Mouse (Mus musculus): ENCODE results near the gene Ifi27l2b. TPM values are rescaled to one million over a fixed set of nuclear protein-coding genes. Genes with fewer than 3 reads are reported as not detected.
"Not testable (repeated sequence)": the region's sequence is repeated elsewhere in the genome, so short reads cannot be mapped to it uniquely, and the experiment has no call there.

The Ifi27l2b gene
- total RNA-seq, 2 experiments from 2014 or later, result not detected

GRCm38 (mm10) chr12:103444261-103444660 is 12.8 kb downstream of the Ifi27l2b start:
- intact Hi-C loops (cut with DNase I), result not testable (repeated sequence)

GRCm38 (mm10) chr12:103443524-103443923 is 13.5 kb downstream of the Ifi27l2b start, which contains the start of gene Ifi27l2a:
TSS of gene Ifi27l2a (minus strand) at chr12:103443680.
- intact Hi-C loops (cut with DNase I), result no loop called here
- no peak for DNase-seq (ENCODE audit: low spot score in 2 of 2)

More at GRCm38 (mm10) chr12:103444261-103444660, 12.8 kb downstream of the Ifi27l2b start:
- not testable (repeated sequence) for DNase-seq (ENCODE audit: low spot score in 2 of 2)

GRCm38 (mm10) chr12:103437601-103438000 is 19.4 kb downstream of the Ifi27l2b start:
- intact Hi-C loops (cut with DNase I), result no loop called here
- no peak for DNase-seq (ENCODE audit: low spot score in 2 of 2)

- intact Hi-C loops (cut with DNase I), result no loop called here
- no peak for DNase-seq (ENCODE audit: low spot score in 2 of 2)
These were observed 22.2 kb downstream of the Ifi27l2b start for GRCm38 (mm10) chr12:103434861-103435260.

- peak; percentile 29 to 47 for DNase-seq (ENCODE audit: low spot score in 2 of 2)
- intact Hi-C loops (cut with DNase I), result no loop called here
These were observed 22.9 kb downstream of the Ifi27l2b start, which contains the start of gene Ifi27 for GRCm38 (mm10) chr12:103433986-103434731. TSS of gene Ifi27 (plus strand) at chr12:103434211.

GRCm38 (mm10) chr12:103433430-103433829 is 23.6 kb downstream of the Ifi27l2b start:
- no peak for DNase-seq (ENCODE audit: low spot score in 2 of 2)
- intact Hi-C loops (cut with DNase I), result no loop called here

- no peak for DNase-seq (ENCODE audit: low spot score in 2 of 2)
- intact Hi-C loops (cut with DNase I), result loop anchor here (1.0 to 5.0 kb wide), 2 partner anchors 66 to 216 kb away; no protein-coding TSS in a partner anchor
These were observed 30.3 kb downstream of the Ifi27l2b start for GRCm38 (mm10) chr12:103426710-103427109.

- intact Hi-C loops (cut with DNase I), result loop anchor here (1.0 to 5.0 kb wide), 2 partner anchors 66 to 216 kb away; no protein-coding TSS in a partner anchor
- peak; percentile 97 for DNase-seq (ENCODE audit: low spot score in 2 of 2)
These were observed 31.1 kb downstream of the Ifi27l2b start, which contains the start of gene Ddx24 for GRCm38 (mm10) chr12:103425729-103426470. TSS of gene Ddx24 (minus strand) at chr12:103425830.

GRCm38 (mm10) chr12:103425016-103425728 is 31.9 kb downstream of the Ifi27l2b start:
- peak in 1 of 2 experiments; percentile 41 for DNase-seq (ENCODE audit: low spot score in 2 of 2)
- intact Hi-C loops (cut with DNase I), result loop anchor here (5.0 kb wide), 1 partner anchor 217 kb away; no protein-coding TSS in a partner anchor

- intact Hi-C loops (cut with DNase I), result no loop called here
- DNase-seq (ENCODE audit: low spot score in 2 of 2), result peak; percentile 67 to 78
These were observed 48.9 kb downstream of the Ifi27l2b start for GRCm38 (mm10) chr12:103408144-103408543.

- intact Hi-C loops (cut with DNase I), result no loop called here
These were observed 49.3 kb downstream of the Ifi27l2b start, which contains the start of gene 9330161L09Rik for GRCm38 (mm10) chr12:103407720-103408119. TSS of gene 9330161L09Rik (minus strand) at chr12:103407820.

GRCm38 (mm10) chr12:103404131-103404530 is 52.9 kb downstream of the Ifi27l2b start:
- intact Hi-C loops (cut with DNase I), result no loop called here
- no peak for DNase-seq (ENCODE audit: low spot score in 2 of 2)

More at GRCm38 (mm10) chr12:103407720-103408119, 49.3 kb downstream of the Ifi27l2b start, which contains the start of gene 9330161L09Rik:
- no peak for DNase-seq (ENCODE audit: low spot score in 2 of 2)

Other genes with a start within 250 kb of the Ifi27l2b start
- gene Prima1, start 215.1 kb downstream of the Ifi27l2b start, total RNA-seq (2021), result 1 to 10 TPM; 6.6 to 6.9 TPM
- 1 to 10 TPM; 1.6 to 2.5 TPM for gene Fam181a, start 146.2 kb downstream of the Ifi27l2b start, total RNA-seq (2021)
- 1 to 10 TPM; 2.8 to 4.0 TPM for gene Asb2, start 101.2 kb downstream of the Ifi27l2b start, total RNA-seq (2021)
- gene Otub2, start 68.5 kb downstream of the Ifi27l2b start, total RNA-seq (2021), result 10 to 100 TPM; 31.1 to 38.6 TPM
- gene 9330161L09Rik, start 49.4 kb downstream of the Ifi27l2b start, total RNA-seq (2021), result 1 to 10 TPM; 2.1 to 2.8 TPM
- 100 to 1,000 TPM; 209 to 229 TPM for gene Ddx24, start 31.4 kb downstream of the Ifi27l2b start, total RNA-seq (2021)
- gene Ifi27, start 23.0 kb downstream of the Ifi27l2b start, total RNA-seq (2021), result 10 to 100 TPM; 59.2 to 69.4 TPM
- gene Ifi27l2a, start 13.5 kb downstream of the Ifi27l2b start, total RNA-seq (2021), result 1 to 10 TPM; 1.1 to 4.1 TPM
- 10 to 100 TPM; 23.4 to 25.1 TPM for gene Ppp4r4, start 75.1 kb upstream of the Ifi27l2b start, total RNA-seq (2021)
- not detected for gene Serpina10, start 174.2 kb upstream of the Ifi27l2b start, total RNA-seq (2021)
- not detected for gene Serpina6, start 200.0 kb upstream of the Ifi27l2b start, total RNA-seq (2021)
- not detected for gene Serpina16, start 218.9 kb upstream of the Ifi27l2b start, total RNA-seq (2021)
- not detected for gene Serpina1f, start 238.3 kb upstream of the Ifi27l2b start, total RNA-seq (2021)